Mouse (Mus musculus) kidney, postnatal 25 days (tissue): ENCODE results near the gene Atad5.

ENCODE experiments used
- DNase-seq, 2 experiments: peaks; one replicate each; pipeline ENCODE4 v3.0.0; 2021; ENCODE audit warnings: mixed read lengths in 2 of 2

Atad5 gene

DNA sequence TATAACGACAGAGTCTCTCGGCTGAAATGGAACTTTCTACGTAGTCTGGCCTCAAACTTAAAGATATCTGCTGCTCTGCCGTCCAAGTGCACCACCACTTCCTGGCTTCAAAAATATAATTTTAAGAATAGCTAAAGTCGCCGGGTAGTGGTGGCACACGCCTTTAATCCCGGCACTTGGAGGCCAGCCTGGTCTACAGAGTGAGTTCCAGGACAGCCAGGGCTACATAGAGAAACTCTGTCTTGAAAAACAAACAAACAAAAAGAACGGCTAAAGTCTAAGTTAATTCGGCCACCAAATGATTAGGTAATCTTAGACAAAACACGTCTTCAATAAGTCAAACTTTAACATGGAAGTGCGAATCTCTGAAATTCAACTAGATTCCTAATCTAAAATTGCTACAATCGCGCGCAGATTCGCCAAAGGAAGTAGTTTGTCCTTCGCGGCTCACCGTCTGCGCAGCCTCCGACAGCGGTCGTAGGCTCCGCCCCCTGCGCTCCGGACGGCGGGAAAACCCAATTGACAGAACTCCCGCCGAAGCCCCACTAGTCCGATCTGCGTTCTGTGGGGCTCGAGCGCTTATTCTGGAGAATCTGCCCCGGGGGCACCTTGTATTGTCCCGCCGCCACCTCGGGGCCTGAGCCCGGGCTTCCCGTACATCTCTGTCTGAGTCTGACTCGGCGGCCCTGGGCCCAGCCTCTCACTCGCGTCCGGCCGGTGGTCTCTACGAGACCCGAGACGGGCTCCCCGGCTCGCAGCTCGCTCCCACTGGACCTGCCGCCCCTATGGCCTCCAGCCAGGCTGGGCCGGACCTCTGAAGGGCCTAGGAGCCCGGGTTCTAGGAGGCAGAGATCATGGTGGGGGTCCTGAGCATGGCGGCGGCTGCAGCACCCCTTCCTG is at the start of gene Atad5:
Gene Atad5 (plus strand): TSS at position 484 of the 900 bp plus-strand sequence.
- peak; percentile 94 to 95 for DNase-seq

DNA sequence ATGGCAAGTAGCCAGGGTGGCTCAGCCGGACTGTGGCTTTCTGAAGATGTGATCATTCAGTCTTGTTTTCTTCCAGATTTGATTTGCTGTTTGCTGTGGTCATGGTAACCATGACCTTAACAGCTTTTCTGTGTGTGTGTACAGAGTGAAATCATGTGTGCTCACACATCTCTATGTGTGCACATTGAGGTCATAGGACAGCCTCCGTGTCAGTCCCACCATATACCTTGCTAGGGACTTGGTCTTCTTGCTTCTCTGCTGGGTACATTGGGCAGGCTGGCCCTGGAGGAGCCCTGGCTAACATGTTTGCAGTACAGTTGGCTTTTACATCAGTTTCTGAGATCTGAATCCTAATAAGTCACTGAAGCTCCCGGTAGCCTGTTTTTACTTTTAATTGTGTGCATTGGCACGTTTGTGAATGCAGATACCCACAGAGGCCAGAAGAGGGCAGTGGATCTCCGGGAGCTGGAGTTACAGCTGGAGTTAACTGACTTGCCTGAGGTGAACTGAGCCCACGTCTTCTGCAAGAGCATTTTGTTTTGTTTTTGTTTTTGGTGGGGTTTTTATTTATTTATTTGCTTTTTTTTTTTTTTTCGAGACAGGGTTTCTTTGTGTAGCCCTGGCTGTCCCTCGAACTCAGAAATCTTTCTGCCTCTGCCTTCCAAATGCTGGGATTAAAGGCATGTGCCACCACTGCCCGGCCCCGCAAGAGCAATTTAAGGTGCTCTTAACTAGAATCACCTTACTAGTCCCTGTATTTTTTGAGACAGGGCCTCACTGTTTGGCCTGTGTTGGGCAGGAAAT is 46.4 kb upstream of the Atad5 start:
- peak; percentile 57 to 64 for DNase-seq

DNA sequence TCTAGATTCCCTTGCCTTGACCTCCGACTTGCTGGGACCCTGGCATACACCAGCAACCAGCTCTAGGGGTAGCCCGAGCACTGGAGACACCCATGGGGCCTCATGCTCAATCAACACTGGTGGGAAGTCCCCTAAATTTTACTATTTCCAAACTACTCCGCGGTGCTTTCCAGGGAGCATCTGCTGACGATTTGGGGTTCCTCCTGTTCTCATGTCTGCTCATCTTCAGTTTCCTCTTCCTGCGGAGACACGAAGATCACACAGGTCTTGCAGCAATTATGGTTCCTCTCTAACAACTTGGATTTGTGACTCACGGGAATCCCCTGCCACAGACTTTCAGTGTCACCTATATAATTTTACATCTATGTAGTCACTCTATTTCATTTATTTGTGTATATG is 45.8 kb upstream of the Atad5 start:
- no peak for DNase-seq

DNA sequence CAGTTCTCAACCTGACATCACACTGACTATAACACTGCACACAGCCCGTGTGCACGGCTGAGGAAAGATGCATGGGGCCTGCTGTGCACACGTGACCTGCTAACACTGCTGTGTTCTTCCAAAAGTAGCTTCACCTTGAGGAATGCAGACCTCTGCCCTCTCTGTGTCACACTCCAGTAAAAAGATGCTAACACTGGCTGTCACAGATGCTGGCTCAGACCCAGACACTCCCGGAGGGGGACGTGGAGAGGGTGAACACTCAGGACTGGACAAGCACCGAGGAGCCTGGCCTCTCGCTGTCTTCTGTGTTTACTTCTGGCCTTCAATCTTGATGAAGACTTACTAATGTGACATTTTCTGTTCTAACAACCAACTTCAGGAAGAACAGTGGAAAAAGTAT is 42.3 kb upstream of the Atad5 start:
- peak; percentile 47 to 58 for DNase-seq

DNA sequence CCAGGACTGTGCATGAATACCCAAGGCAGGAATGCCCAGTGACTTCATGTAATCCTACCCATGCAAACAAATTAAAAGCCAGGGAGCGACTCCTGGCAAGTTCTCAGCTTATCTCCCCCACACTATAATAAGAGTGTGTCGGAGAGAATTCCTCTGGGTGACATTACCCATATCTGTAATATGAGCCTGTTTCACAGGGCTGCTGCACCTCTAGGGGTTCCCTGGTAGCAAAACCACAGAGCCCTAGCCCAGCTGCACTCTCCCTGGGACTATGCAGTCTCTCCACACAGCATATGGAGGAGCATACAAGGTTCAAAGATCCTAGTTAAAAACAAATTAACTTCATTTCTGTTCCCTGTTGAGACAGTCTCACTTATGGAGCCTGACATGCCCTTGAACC is 39.1 kb upstream of the Atad5 start:
- DNase-seq: no peak

DNA sequence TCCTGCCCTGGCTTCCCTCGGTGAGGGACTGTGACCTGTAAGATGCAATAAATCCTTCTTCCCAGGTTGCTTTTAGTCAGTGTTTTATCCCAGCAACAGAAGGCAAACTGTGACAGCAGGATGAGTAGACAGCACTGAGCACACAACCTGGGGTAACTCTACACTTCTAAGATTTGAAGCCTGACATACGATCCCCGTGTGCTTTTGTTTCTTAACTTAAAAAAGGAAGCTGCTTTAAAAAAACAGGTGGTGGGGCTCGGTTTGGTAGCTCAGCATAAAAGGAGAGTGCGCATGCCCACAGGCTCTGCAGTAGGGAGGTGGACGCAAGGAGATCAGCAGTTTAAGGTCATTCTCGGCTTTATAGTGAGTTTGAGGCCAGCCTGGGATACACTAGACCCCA is 36.7 kb upstream of the Atad5 start:
- DNase-seq: no peak

DNA sequence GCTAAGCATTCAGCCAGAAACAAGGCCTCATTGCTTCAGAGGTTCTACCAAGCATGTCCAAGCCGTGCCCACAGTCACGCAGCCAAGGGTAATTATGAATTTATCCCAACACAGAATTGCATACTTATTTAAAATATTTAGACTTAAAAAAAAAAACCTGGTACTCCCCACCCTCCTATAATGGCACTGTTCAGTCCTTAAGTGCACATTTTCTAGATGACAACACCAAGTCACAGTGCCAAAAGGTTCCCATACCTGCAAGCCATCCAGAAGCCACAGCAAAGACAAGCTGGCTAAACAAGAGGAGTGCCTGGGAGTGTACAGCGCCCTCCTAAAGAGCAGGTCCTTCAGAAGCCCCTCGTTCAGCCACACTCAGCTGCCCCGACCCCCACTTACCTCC is 36.0 kb upstream of the Atad5 start:
- no peak for DNase-seq

DNA sequence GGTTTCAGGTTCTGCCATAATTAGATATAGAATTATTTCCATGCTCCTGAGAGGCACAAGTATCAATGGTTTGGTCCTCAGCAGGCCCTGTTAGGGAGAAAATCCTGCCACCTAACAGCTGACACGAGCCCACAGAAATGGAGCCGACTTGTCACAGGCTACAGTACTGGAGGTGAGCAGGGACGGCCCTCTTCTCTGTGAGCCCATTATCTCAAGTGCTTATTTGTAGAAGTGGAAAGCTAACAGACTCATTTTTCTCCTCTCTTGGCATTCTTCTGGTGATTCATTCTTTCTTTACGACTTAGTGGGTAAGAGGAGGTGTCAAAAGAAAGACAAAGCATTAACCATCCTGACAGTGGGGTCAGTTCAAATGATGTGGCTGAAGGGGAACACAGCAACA is 34.5 kb upstream of the Atad5 start:
- no peak for DNase-seq

DNA sequence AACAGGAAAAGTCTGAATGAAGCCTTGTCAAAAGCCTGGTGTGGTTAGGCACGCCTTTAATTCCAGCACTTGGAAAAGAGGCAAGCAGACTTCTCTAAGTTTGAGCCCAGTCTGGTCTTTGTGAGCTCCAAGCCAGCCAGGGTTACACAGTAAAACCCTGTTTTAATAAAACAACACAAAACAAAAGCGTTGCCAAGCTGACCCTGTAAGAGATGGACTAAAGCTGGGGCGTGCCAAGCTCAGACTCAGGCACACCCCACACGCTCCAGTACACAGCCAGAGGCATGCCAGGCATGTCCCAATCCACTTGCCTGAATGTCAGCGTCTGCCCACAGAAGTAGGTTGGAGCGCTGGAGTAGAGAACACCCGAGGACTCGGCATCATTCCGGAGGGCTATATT is 33.1 kb upstream of the Atad5 start:
- peak; percentile 46 to 75 for DNase-seq

DNA sequence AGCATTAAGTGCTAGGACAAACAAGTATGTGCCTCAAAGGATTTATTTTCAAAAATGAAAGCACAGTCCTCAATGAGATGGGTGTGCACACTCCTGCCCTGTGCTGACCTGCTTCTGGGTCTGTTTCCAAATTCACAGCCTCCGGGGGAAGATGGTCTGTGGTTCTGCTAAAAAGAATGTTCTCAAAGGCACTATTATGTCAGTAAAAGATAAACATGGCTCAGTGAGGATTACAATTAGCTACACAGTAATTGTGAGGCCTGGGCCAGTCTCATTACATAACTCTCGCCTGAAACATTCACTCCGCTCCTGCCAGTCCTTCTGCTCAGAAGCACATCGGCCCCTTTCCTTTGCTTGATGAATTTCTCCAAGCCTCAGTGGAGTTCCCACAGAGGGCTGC is 27.0 kb upstream of the Atad5 start:
- DNase-seq: peak; percentile 10 to 65

DNA sequence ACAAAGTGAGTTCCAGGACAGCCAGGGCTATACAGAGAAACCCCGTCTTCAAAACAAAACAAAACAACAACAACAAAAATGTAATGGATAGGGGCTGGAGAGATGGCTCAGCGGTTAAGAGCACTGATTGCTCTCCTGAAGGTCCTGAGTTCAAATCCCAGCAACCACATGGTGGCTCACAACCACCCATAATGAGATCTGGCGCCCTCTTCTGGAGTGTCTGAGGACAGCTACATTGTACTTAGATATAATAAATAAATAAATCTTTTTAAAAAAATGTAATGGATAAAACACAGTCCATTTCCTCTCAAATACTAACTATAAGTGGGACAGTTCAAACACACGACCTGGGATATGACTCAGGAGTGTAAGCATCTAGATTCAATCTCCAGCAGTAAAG is 22.8 kb upstream of the Atad5 start:
- peak in 1 of 2 experiments; percentile 27 for DNase-seq

DNA sequence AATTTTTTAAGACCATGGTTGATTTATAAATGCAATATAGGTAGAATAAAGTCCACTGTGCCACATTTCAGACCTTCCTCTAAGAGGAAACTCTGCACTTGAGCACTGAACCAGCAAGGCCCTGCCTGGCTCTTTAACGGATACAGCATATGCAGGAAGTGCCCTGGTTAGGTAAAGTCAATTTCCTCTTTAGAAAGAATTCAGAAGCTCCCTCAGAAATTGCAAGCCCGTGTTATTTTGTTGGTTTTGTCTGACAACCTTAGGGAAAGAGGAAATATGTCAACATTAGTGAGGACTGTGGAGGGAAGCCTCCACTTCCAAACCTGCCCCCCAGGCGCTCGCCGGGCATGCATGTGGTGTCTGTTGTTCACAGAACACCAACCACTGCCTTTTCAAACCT is 21.6 kb upstream of the Atad5 start:
- DNase-seq: no peak

DNA sequence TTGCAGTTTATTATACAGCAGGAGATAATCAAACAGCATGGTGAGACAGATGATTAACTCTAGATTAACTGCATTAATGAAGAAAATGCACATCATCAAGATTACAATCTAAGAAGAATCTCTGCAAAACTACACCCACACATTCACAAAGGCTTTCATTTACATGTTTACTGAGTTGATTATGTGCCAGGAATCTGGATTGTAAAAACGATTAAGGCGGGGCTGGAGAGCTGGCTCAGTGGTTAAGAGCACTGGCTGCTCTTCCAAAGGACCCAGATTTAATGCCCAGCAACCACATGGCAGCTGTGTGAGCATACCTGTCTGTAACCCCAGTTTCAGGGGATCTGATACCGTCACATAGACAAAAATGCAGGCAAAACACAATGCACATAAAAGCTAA is 19.4 kb upstream of the Atad5 start:
- no peak for DNase-seq

DNA sequence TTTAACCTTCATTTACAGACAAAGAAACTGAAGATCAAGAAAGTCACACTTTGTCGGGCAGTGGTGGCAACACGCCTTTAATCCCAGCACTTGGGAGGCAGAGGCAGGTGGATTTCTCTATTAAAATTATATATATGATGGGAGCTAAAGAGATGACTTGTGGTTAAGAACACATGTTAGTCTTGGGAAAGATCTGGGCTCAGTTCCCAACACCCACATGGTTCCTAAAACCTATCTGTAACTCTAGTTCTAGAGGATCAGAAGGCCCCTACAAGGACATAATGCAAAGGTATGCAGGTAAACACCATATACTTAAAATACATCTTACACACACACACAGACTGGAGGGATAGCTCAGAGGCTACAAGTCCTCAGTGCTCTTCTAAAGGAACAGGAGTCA is 18.2 kb upstream of the Atad5 start:
- DNase-seq: no peak

DNA sequence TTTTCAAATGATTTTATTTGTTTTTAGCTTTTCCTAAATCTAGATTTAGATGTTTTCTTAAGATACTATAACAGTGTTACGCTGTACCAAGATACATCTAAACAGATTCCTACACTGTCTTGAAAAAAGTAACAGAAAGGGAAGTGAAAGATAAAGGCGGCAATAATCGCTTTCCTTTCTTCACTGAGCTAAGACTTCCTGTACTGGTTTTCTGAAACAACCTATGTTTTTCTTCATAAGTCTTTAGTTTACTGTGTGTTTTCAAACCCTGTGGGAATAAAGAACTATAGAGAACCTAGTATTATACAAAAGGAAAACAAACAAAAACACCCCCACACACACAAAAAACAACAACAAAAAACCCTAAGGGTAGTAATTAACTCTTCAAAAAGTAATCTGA is 16.8 kb upstream of the Atad5 start:
- no peak for DNase-seq

DNA sequence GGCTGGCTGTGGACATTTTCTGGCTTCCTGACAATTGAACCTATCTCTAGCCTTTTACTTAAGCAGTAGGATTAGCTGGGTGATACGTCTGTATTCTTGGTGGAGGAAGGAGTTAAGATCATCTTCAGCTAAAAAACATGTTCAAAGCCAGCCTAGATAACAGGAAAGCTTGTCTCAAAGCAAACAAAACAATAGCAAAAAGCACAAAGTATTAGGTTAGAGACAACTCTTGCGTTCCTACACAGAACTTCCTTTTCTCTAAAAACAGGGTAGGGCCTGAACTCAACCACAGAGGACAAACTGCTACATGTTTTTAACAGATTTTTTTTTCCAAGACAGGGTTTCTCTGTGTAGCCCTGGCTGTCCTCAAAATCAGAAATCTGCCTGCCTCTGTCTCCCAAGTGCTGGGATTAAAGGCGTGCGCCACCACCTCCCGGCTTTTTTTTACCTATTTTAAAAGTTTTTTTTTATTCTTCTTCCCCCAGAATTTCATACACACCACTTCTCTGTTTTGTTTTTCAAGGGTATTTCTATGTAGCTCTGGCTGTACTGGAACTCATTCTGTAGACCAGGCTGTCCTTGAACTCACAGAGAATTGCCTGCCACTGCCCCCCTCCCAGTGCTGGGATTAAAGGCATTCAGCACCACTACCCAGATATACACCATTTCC is 13.5 kb upstream of the Atad5 start:
- no peak for DNase-seq

DNA sequence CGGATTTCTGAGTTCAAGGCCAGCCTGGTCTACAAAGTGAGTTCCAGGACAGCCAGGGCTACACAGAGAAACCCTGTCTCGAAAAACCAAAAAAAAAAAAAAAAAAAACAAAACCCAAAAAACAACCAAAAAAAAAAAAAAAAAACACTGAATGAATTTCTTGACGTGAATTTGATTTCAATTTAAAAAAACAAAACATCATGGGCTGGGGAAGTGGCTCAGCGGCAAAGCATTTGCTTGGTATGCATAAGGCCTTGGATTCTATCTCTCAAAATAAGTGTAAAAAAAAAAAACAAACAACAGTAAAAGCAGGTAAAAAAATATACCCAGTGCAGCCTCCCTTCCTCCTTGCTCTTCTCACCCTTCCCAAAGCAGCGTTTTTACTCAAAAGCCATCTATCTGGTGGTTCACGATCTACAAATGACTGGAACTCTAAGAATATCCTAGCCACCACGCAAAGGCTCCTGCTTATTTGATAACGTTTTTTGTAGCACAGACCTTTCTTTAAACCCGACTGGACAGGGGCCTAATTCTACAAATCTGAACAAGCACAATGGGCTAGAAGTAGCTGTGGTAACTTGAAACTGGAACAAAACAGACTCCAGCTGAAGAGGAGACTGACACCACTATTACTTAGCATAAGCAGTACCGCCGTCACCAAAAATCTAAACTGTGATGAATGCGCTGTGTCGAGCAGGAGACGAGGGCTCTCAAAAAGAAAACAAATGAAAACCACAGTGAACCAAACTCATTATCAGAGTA is 11.2 kb upstream of the Atad5 start:
- DNase-seq: no peak

DNA sequence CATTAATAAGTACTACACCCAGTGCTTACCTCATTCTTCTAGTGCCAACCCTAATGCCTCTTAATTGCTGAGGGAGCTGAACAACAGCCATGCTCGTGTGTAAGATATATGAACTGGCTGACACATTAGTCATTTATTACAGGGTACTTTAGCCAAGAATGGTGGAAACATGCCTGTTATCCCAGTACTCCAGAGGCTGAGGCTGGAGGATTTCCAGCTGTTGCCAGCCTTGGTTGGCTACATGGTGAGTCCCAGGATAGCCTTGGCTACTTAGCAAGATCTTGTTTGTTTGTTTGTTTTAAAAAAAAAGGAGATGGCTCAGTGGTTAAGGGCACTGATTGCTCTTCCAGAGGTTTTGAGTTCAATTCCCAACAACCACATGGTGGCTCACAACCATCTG is 10.4 kb upstream of the Atad5 start:
- no peak for DNase-seq

DNA sequence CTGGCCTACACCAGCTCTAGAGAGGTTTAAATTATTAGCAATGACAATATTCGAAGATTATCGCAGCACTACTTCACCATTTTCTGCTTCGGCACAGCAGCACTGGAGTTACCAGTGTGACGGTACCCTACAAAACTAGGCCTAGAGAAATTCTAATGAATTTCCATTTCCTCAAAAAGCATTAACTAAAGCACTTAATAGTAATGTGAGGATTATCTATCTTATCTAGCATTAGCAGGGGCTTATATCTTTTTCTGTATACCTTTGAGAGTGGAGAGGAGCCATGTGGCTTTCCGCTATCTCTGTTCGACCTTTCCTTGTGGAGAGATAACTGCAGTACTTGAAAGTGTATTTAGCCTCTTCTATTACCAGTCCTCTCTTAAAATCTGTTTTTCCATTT is 9.4 kb upstream of the Atad5 start:
- no peak for DNase-seq

DNA sequence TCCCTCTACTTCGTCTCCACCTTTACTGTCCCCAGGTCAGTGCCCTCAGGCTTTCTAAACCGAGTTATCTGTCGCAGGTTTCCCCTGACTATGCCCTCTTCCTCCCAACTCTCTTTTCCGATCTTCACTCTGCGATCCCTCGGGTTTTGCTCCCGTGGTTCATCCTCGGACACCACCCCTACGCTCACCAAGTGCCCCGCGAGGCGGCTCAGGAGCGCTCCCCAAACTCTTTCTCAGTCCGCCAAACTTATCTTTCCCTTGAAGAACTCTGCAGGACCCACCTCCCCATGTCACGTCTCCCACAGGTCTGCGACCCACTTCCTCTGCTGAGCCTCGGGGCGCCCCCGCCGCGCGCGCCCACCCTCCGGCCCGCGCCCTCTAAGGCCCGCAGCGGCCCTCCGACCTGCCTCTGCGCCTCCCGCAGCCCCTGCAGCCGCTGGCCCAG is 8.8 kb upstream of the Atad5 start:
- DNase-seq: peak in 1 of 2 experiments; percentile 23

DNA sequence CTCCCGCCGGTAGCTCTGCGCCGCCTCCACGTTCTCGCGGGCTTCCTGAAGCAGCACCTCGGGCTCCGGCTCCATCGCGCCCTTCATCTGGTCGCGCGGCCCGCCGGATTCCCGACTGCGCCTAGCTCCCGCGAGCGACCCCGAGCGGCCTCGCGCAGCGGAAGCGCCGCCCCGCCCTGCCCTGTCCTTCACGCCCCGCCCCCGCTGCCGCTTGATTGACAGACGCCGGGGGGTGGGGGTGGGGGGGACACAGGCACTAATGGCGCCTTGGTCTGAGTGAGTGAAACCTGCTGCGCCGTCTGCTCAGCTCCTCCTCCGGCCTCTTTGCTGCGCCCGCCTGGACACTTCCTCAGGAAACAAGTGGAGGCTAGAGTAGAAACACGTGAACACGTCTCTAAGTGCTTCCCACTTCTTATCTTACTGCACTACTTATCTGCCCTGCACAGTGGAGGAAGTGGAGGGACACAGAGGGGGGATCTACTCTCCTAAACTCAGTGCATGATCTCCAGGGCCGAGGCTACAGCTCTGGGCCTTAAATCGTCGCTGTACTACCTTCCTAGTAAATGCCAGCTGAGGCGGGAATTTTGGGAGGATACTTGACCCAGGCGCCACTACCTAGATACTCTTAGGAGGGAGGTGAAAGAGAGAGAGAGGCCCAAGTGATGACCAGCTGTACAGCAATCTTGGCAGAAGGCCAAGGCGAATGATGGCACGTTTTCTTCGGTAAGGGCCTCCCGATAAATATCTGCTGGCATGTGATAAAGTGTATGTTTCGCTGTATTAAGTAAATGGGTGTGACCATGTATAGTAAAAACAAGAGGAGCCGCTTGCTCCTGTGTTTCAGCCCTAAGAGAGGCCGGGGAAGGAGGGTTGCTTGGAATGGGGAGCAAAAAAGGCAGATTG is 8.1 kb upstream of the Atad5 start, which contains the start of gene Crlf3:
Gene Crlf3 (minus strand): TSS at position 166 of the 903 bp plus-strand sequence.
- peak; percentile 96 to 97 for DNase-seq
